Mouse (Mus musculus) brain, embryonic 14.5 days (tissue): ENCODE data around the gene Lrriq3.

ENCODE experiments used
- CTCF ChIP-seq: fragments of 200-500 bp; IDR thresholded peaks from 2 replicates; pipeline ENCODE4 v1.5.1; 2012; ENCODE audit warnings: inconsistent platforms, mild to moderate bottlenecking, moderate library complexity, borderline replicate concordance; ENCODE audit not compliant: insufficient read depth, insufficient read length; ENCODE audit errors: extremely low read depth
- POLR2A ChIP-seq: fragments of 200-500 bp; IDR thresholded peaks from 2 replicates; pipeline ENCODE4 v1.6.1; 2012; ENCODE audit warnings: mild to moderate bottlenecking, inconsistent platforms, borderline replicate concordance; ENCODE audit not compliant: poor library complexity, insufficient read depth, insufficient read length, severe bottlenecking; ENCODE audit errors: extremely low read depth

DNA sequence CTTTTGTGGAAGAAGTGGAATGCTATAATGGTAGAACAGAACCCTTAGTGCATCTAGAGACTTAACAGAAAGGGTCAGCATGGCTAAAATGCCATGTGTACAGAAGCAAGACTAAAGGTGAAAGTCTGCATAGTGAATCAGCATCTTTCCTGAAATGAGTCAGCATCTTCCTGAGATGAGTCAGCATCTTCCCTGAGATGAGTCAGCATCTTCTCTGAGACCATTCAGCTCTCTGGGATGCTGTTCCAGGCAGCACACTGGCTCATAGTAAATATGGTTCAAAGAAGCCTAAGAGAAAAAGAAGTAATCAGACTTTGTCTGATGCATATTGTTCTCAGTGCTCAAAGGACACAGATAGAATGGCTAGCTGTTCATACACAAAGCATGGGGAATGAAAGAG lies 142.3 kb downstream of the Lrriq3 start:
- TF ChIP-seq CTCF (no peak), POLR2A (no peak)
